Mouse (Mus musculus) stomach, postnatal 0 days (tissue): ENCODE results near the gene Adk. TPM values are rescaled to one million over a fixed set of nuclear protein-coding genes. Genes with fewer than 3 reads are reported as not detected.

Experiments
- ATAC-seq: fragments of 200-750 bp; cut with Nextera tagmentation; 2 replicates; pipeline ENCODE4 v1.8.0; 2017; ENCODE audit not compliant: low FRiP score, low TSS enrichment
- DNase-seq: peaks from one replicate; pipeline ENCODE4 v3.0.0-alpha.2; 2016; ENCODE audit warnings: low spot score
- H3K27ac ChIP-seq: fragments of 300-500 bp; sonication (generic); replicated peaks from 2 replicates; pipeline ENCODE4 v1.5.1; 2014; ENCODE audit warnings: mild to moderate bottlenecking, control low read depth
- H3K27me3 ChIP-seq: fragments of 300-500 bp; sonication (generic); 2 replicates; pipeline ENCODE4 v1.6.1; 2014; ENCODE audit warnings: low read length; ENCODE audit not compliant: control insufficient read depth, insufficient read depth
- H3K36me3 ChIP-seq: fragments of 300-500 bp; sonication (generic); 2 replicates; pipeline ENCODE4 v1.6.1; 2014; ENCODE audit warnings: low read length, mixed read lengths; ENCODE audit not compliant: control insufficient read depth, insufficient read depth
- H3K4me1 ChIP-seq: fragments of 300-500 bp; sonication (generic); replicated peaks from 2 replicates; pipeline ENCODE4 v1.6.1; 2014; ENCODE audit warnings: antibody characterized with exemption; ENCODE audit not compliant: control insufficient read depth, insufficient read depth
- H3K4me2 ChIP-seq: fragments of 300-500 bp; sonication (generic); replicated peaks from 2 replicates; pipeline ENCODE4 v1.6.1; 2014; ENCODE audit warnings: low read depth, mild to moderate bottlenecking, control low read depth, moderate library complexity
- H3K4me3 ChIP-seq: fragments of 300-500 bp; sonication (generic); 2 replicates; pipeline ENCODE4 v1.5.1; 2014; ENCODE audit warnings: low read depth, low read length, control low read depth
- H3K9ac ChIP-seq: fragments of 300-500 bp; sonication (generic); 2 replicates; pipeline ENCODE4 v1.6.1; 2014; ENCODE audit warnings: mild to moderate bottlenecking, low read length, control low read depth, mixed read lengths
- H3K9me3 ChIP-seq: fragments of 300-500 bp; sonication (generic); 2 replicates; pipeline ENCODE4 v1.6.1; 2016; ENCODE audit warnings: low read length; ENCODE audit not compliant: control insufficient read depth
- CTCF ChIP-seq: IDR thresholded peaks from 2 replicates; pipeline ENCODE4 v1.5.1; 2016; ENCODE audit warnings: antibody characterized with exemption, low read depth, mild to moderate bottlenecking, moderate library complexity
- EP300 ChIP-seq: optimal IDR thresholded peaks from 2 replicates; pipeline ENCODE3; 2016; ENCODE audit warnings: antibody characterized with exemption
- WGBS: fragments of 180-500 bp; shearing (Covaris S2); extraction: QIAGEN DNeasy Blood & Tissue Kit; methylation state at CpG from one replicate; pipeline ENCODE4 v1.1.7; 2014; 5-methylcytosine and 5-hydroxymethylcytosine counted together
- polyA plus RNA-seq: library from polyadenylated mRNA; unstranded; fragments of >200 nt; fragmentation: Nextera tagmentation; extraction: Ambion mirVana; gene quantifications from 2 replicates; pipeline ENCODE4 v1.2.1, GENCODE M21; 2015

Gene Adk
- polyA plus RNA-seq, 1 experiment from 2014 or later: 106 TPM

DNA sequence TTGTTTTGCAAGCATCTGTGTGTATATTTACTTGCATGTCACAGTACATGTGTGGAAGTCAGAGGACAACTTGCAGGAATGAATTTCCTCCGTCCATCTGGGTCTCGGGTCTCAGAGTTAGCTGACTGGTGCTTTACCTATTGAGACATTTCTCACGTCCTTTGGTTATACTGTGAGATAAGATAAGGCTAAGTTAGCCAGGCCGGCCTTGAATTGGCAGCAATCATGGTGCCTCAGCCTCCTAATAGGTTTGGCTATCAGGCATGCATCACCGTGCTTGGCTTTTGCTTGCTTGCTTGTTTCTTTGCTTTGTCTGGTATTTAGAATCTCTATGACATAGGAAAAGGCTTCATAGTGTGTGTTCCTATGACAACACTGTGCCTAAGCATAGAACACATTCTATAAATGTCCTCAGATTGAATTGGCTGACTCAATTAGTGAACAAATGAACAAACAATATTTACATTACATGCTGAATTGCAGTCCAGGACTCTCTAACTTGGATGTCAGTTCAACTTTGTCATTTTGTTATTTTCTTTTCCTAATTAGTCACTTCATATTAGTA lies 169.3 kb downstream of the Adk start:
- Histone ChIP-seq H3K36me3 (no peaks in the 10 kb centered on the region), H3K4me2 (no peak overlapping the region), H3K9ac (no peak overlapping the region), H3K27ac (no peak overlapping the region), H3K27me3 (no peaks in the 10 kb centered on the region), H3K9me3 (no peaks in the 10 kb centered on the region), H3K4me1 (no peaks in the 10 kb centered on the region), H3K4me3 (no peak overlapping the region)
- TF ChIP-seq EP300 (no peak), CTCF (no peak)
- DNase-seq (no peak), ATAC-seq (no peak)
- 48% methylated on average over 5 of the region's 5 CpGs for WGBS

DNA sequence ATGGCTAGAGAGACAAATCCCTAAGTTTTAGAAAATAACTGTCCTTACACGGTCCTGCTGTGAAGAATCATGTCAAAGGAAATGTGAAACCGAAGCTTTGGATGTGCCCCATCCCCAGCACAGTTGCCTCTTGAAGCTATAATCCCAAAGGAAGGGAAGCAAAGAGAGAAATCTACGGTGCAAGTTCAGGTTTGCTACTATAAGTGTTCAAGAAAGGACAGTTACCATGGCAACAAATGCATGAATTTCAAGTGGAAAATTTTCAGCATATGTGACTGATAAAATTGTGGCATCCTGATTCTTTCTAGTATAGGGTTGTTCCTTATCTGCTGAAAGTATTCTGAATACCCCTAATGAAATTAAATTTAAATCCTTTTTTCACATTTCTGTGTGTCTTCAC lies 169.8 kb downstream of the Adk start:
- 75% methylated on average over 3 of the region's 3 CpGs for WGBS
- no peak for TF ChIP-seq EP300
- TF ChIP-seq CTCF: no peak
- no peak for ATAC-seq

DNA sequence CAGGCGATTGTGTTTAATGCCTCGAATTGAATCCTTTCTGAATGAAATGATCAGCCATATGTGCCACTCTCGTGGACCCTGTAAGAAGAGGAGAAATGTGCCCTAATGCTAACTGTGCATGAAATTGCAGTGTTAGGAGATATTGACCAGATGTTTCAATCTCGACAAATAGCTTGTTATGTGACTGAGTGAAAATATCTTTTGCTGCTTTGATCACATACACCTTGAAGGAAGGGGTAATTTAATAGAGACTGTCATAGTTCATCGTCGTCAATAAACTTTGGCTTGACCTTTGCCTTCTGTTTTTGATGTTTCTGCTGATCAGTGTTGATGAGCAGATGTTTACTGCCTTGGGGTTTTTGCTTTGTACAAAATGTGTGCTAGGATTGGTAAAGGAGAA lies 171.1 kb downstream of the Adk start:
- Histone ChIP-seq H3K4me1 (no peaks in the 10 kb centered on the region), H3K27ac (no peak overlapping the region), H3K9me3 (no peaks in the 10 kb centered on the region), H3K4me2 (no peak overlapping the region), H3K4me3 (no peak overlapping the region), H3K9ac (no peak overlapping the region), H3K27me3 (no peaks in the 10 kb centered on the region), H3K36me3 (no peaks in the 10 kb centered on the region)
- 81% methylated on average over 6 of the region's 6 CpGs for WGBS
- no peak for DNase-seq
- no peak for TF ChIP-seq EP300
- TF ChIP-seq CTCF: no peak
- no peak for ATAC-seq

More for the DNA sequence above, 169.8 kb downstream of the Adk start:
- Histone ChIP-seq H3K27ac (no peak overlapping the region), H3K4me2 (no peak overlapping the region), H3K36me3 (no peaks in the 10 kb centered on the region), H3K9me3 (no peaks in the 10 kb centered on the region), H3K4me1 (no peaks in the 10 kb centered on the region), H3K27me3 (no peaks in the 10 kb centered on the region), H3K4me3 (no peak overlapping the region), H3K9ac (no peak overlapping the region)
- DNase-seq: no peak

DNA sequence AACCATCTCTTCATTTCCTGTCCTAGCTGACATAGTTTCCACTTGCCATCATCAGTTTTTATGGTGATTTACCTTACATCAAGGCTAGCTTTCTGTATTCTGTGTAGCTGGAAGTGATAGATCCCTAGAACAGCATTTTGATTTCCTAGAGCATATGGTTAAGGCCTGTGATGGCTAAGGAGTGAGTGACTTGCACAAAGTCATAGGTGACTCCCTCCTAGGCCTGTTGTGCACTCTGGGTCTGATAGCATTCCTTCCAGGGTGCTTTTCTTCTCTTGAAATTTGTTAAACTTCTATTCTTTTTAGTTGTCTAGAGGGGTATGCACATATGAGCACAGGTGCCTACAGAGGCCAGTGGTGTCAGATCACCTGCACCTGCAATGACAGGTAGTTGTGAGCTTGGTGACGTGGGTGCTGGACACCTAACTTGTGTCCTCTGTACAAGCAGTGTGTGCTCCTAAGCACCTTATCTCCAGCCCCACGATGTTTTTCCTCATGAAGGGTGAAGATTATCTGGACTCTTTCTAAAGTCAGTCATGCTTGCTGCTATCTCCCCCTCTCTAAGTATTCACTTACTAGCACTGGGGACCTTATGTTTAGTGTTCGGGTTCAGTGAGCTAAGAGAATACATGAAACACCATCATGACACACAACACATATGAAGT lies 171.7 kb downstream of the Adk start:
- H3K36me3 ChIP-seq: no peaks in the 10 kb centered on the region
- no peak overlapping the region for H3K27ac ChIP-seq
- H3K27me3 ChIP-seq: no peaks in the 10 kb centered on the region
- no peak overlapping the region for H3K4me2 ChIP-seq
- no peak overlapping the region for H3K9ac ChIP-seq
- no peaks in the 10 kb centered on the region for H3K9me3 ChIP-seq
- 88% methylated on average over 3 of the region's 3 CpGs for WGBS
- no peaks in the 10 kb centered on the region for H3K4me1 ChIP-seq
- TF ChIP-seq EP300 (no peak), CTCF (no peak)
- DNase-seq (no peak), ATAC-seq (no peak)
- H3K4me3 ChIP-seq: no peak overlapping the region

DNA sequence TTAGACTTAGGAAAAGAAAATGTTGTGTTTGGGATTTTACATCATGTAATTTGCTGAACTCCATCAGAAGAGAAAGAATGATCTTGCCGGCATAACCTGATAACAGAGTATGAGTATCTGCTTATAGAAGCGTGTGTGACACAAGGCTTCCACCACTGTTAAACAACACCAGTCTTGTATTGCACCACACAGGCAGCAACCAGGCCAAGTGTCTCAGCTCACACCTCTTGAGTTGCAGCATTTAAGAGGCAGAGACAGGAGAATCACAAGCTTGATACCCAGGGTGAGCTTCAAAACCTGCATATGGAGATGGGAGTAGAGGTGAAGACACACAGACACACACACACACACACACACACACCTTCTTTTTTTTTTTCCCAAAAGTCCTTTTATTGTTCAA lies 184.7 kb downstream of the Adk start:
- Histone ChIP-seq H3K4me2 (no peak overlapping the region), H3K4me3 (no peak overlapping the region), H3K27ac (no peak overlapping the region), H3K27me3 (no peaks in the 10 kb centered on the region), H3K36me3 (no peaks in the 10 kb centered on the region), H3K9me3 (no peaks in the 10 kb centered on the region), H3K4me1 (no peaks in the 10 kb centered on the region), H3K9ac (no peak overlapping the region)
- TF ChIP-seq CTCF (no peak), EP300 (no peak)
- 97% methylated on average over 2 of the region's 2 CpGs for WGBS
- DNase-seq: no peak
- ATAC-seq: no peak

DNA sequence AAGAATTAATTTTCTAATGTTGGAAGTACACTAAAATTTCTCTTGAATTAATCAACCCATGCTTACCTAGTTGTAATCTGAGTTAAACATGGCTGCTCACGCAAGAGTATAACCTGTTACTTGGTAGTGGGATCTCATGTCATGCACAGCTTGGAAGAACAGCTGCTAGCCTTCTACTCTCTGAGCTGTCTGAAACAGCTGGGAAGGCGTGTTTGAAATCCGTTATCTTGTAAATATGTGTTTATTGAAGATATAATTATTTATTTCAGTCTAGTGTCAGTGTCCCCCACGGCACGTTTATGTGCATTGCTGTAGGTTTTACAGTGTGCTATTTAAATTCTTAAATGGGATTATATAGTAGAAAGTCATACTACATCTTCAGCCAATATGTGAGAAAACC lies 188.7 kb downstream of the Adk start:
- H3K9ac ChIP-seq: no peak overlapping the region
- no peaks in the 10 kb centered on the region for H3K36me3 ChIP-seq
- 73% methylated on average over 5 of the region's 5 CpGs for WGBS
- TF ChIP-seq CTCF (no peak), EP300 (no peak)
- no peak for ATAC-seq
- no peak for DNase-seq
- no peaks in the 10 kb centered on the region for H3K27me3 ChIP-seq
- H3K4me1 ChIP-seq: no peaks in the 10 kb centered on the region
- H3K9me3 ChIP-seq: no peaks in the 10 kb centered on the region
- no peak overlapping the region for H3K4me3 ChIP-seq
- no peak overlapping the region for H3K4me2 ChIP-seq
- H3K27ac ChIP-seq: no peak overlapping the region
